Mouse (Mus musculus): ENCODE data around the gene Nlrp1a. TPM values are rescaled to one million over a fixed set of nuclear protein-coding genes. Genes with fewer than 3 reads are reported as not detected.

Gene Nlrp1a
- under 1 TPM; 0.36 to 0.59 TPM for total RNA-seq (2021)
- long read RNA-seq, experiment 1, partial matches to known transcripts = 0 of 1 reads
- long read RNA-seq, experiment 1, other reads (novel, unspliced or antisense) = 1 of 1 reads
- long read RNA-seq, experiment 2, partial matches to known transcripts = 0 of 2 reads
- long read RNA-seq, experiment 2, other reads (novel, unspliced or antisense) = 2 of 2 reads

DNA sequence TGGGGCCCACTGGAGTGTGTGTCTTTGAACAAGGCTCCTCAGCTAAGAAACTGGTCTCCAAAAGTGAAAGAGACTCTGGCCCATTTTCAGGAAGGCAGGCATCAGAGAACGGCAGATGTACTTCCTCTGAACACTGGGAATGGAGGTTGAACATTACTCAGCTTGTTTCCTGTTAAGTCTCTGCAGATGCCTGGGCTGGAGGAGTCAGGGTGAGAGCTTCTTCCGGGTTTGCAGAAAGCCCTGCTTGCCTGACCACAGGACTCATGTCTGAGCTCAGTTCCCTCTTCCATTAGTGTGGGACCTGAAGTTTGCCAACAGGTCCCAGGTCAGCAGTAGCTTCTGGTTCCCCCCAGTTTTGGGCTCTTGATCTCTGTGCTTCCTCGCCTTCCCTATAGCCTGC is at the start of gene Nlrp1a:
Gene Nlrp1a (minus strand): TSS at position 44 of the 400 bp plus-strand sequence.
- no peak for DNase-seq (ENCODE audit: low spot score in 2 of 2)

GRCm38 (mm10) chr11:71169633-71170032 is 25.1 kb upstream of the Nlrp1a start:
- no peak for DNase-seq (ENCODE audit: low spot score in 2 of 2)

DNA sequence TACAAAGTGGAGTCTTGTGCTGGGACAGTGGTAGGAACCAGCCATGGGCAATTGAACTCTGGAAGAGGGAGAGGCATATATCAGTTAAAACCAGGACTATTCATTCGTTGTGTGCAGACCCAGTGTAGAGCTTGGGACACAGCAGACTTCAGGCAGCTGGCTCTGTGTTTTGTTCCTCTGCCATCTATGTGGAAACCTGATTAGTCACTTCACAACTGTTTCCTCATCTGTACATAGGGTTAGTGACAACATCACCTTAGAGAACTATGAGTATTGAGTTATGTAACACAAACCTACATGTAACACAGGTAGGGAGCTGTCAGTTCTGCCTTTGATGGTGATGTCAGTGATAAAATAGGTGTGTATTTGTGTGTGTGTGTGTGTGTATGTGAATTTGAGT is 19.6 kb upstream of the Nlrp1a start:
- DNase-seq (ENCODE audit: low spot score in 2 of 2) = no peak

GRCm38 (mm10) chr11:71159439-71160136 is 15.1 kb upstream of the Nlrp1a start:
- no peak for DNase-seq (ENCODE audit: low spot score in 2 of 2)

GRCm38 (mm10) chr11:71155272-71155671 is 10.8 kb upstream of the Nlrp1a start:
- DNase-seq (ENCODE audit: low spot score in 2 of 2) = no peak

DNA sequence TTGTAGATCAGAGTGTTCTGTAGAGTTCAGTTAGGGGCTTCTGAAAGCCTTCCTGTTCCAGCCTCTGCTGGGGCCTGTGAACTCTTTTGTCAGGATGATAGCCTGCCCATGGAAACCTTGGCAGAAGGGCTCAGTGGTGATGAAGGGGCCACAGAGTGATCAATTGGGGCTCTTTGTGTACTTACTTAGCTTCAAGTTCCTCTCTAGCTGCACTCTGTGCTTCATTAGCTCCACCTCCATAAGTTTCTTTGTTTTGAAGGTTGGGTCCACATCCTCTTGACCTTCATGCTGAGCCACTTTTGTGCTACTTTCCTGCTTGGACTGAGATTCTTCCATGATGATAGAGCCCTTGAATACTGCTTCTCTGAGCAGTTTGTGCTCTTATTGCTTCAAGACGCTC is 2.5 kb downstream of the Nlrp1a start:
- DNase-seq (ENCODE audit: low spot score in 2 of 2) = no peak

- DNase-seq (ENCODE audit: low spot score in 2 of 2) = no peak
Observed at GRCm38 (mm10) chr11:71107128-71107527, 37.4 kb downstream of the Nlrp1a start.

DNA sequence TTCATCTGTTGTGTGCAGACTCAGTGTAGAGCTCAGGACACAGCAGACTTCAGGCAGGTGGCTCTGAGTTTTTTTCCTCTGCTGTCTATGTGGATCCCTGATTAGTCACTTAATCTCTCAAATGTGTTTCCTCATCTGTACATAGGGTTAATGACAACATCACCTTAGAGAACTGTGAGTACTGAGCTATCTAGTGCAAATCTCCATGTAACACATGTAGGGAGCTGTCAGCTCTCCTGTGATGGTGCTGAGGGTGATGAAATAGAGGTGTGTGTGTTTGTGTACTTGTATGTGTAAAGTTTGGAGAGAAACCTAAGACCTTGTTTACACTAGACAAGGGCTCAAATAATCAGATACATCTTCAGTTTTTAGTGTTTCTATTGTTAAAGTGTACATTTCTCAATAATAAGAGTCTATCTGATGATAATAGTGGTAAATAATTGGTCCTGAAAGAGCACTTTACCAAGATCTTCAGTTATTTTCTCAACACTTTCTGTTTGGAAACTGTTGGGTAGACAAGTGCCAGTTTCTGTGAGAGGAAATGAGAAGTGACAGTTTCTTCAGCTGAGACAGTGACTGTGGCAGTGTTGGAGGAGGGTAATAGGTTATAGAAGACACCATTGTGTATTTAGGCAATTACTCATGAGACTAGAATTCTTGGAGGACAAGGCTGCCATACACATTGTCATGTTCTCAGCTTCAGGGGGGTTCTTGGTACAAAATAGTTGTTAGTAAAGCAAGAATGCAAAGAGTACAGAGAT is 38.1 kb downstream of the Nlrp1a start:
- DNase-seq (ENCODE audit: low spot score in 2 of 2) = no peak

DNA sequence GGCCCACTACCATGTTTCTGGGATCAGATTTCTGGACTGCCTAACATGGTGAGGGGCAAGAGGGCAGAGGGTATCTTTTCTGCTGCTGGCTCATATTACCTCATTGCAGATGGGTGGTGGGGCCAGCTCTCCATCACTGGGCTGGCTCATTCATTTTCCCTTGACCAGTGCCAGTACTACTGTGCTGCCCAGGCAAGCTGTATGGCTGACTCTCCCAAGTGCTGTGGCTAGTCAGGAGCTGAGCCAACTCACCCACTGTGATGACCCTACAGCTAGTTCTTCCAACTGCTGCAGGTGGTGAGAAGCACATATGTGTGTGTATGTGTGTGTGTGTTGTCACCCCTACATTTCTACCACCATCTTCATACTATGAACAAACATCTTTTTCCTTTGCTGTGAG is 40.6 kb downstream of the Nlrp1a start:
- DNase-seq (ENCODE audit: low spot score in 2 of 2) = no peak

DNA sequence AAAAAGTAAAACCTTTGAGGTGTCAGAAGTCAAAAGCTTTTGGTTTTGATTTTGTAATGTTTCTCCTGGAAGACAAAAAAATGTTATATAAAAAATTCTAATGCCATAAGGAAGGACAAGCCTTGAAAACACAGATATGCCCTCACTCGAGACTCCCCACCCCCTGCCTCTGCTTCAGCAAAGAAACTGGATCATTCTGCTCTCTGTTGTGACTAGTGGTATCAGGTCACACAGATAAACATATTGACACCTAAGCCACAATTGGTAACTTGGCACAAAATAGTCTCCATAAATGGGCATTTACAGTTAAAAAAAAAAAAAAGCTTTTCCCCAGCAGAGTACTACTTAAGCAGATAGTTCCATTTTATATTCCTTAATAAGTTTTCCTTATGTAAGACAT is 68.2 kb downstream of the Nlrp1a start:
- no peak for DNase-seq (ENCODE audit: low spot score in 2 of 2)

DNA sequence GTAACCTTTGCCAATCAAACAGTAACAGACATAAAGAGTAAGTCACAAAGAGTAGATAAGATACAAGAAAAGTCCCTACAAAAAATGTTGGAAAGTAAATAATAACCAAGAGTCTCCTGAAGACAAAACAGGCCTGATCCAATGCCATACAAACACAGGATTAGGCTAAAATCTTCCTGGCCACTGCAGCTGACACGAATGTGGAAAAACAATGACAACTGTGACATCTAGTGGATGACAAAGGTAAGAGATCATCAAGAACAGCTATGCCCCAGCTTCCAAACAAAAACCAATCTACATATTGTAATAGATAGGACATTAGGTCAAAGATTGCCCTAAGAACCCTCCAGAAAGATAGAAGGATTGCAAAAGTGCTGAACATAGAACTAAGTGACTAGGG is 92.0 kb downstream of the Nlrp1a start:
- DNase-seq (ENCODE audit: low spot score in 2 of 2) = no peak

Other genes starting within 250 kb of the Nlrp1a start
- 10 to 100 TPM; 65.5 to 79.2 TPM for gene Nup88, start 174.7 kb downstream of the Nlrp1a start, total RNA-seq (2021)
- gene Rpain, start 174.5 kb downstream of the Nlrp1a start, total RNA-seq (2021) = 10 to 100 TPM; 18.1 to 19.0 TPM
- gene C1qbp, start 161.7 kb downstream of the Nlrp1a start, total RNA-seq (2021) = 100 to 1,000 TPM; 163 to 164 TPM
- 10 to 100 TPM; 13.9 to 19.5 TPM for gene Dhx33, start 140.3 kb downstream of the Nlrp1a start, total RNA-seq (2021)
- gene Mis12, start 125.1 kb downstream of the Nlrp1a start, total RNA-seq (2021) = 10 to 100 TPM in 1 of 2 experiments, 1 to 10 TPM in 1; 9.7 to 13.0 TPM
- 10 to 100 TPM; 20.2 to 20.7 TPM for gene Derl2, start 124.9 kb downstream of the Nlrp1a start, total RNA-seq (2021)
- gene 6330403K07Rik, start 111.2 kb downstream of the Nlrp1a start, total RNA-seq (2021) = 10 to 100 TPM; 19.5 to 21.8 TPM
- gene Nlrp1b, start 86.0 kb upstream of the Nlrp1a start, total RNA-seq (2021) = under 1 TPM; 0.10 to 0.20 TPM